Mouse (Mus musculus): ENCODE results near the gene Synj1.
A peak's percentile ranks its signal among the peaks of the same experiment; 100 is the strongest.

Gene Synj1

DNA sequence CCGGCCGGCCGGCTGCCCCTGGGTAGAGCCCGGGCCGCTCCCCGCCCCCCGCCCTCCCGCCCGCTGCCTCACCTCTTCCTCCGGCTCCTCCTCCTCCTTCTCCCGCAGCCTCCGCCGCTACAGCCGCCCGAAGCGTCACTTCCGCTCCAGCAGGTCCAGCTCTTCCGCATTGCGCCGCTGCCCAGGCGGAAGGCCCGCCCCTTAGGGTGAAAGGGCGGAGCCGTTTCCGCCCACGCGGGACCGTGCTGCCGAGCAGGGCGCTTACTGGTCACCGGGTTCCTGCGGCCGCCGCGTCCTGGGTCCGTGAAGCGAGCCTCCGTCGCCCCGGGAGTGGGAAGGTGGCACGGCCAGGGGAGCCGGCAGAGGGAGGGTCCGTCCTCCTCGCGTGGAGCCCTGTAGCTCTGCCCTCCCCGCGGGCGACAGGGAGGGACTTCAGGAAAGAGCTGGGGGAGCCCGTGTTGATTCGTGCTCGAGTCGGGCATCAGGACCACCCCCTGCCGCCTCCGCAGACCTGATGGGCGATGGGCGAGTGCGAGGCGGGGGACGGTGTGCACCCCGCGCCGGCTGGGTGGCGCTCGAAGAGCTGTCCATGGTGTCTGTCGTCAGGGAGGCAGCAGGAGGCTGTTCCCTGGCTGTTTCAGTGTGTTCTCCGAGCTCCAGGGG, at the start of gene Synj1:
TSS of gene Synj1 (minus strand) at position 288 of the 663 bp plus-strand sequence.
- Histone ChIP-seq H3K27me3 (ENCODE audit: control insufficient read depth, insufficient read depth, low read length, poor library complexity, severe bottlenecking) (no peaks in the 10 kb centered on the region), H3K36me3 (ENCODE audit: control insufficient read depth, insufficient read depth, low read length, poor library complexity, severe bottlenecking) (peaks cover 7% of the 10 kb centered on the region)

DNA sequence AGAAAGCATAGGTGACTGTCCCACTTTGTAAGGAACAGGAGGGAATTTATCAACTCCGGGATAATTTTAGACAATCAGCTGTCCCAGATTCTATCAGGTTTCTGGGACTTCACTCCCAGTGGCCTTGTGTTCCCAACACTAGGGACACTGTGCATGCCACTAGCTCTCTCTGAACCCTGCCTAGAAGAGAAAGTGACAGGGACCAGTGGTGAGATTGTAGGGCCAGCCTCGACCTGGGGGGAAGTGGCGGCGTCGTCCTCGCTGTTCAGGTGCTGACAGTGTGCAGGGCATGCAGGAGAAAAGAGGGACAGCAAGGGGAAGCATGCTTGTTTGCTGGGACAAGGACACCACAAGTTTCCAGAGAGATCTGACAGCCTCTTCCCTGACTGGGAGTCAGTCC, 46.6 kb upstream of the Synj1 start:
- no peaks in the 10 kb centered on the region for H3K36me3 ChIP-seq (ENCODE audit: control insufficient read depth, insufficient read depth, low read length, poor library complexity, severe bottlenecking)
- no peaks in the 10 kb centered on the region for H3K27me3 ChIP-seq (ENCODE audit: control insufficient read depth, insufficient read depth, low read length, poor library complexity, severe bottlenecking)
- no peak for DNase-seq (ENCODE audit: low read depth, low spot score)

More for the DNA sequence above, at the start of gene Synj1:
- DNase-seq (ENCODE audit: low read depth, low spot score), result peak; percentile 96

- DNase-seq (ENCODE audit: low read depth, low spot score), result no peak
- Histone ChIP-seq H3K36me3 (ENCODE audit: control insufficient read depth, insufficient read depth, low read length, poor library complexity, severe bottlenecking) (no peaks in the 10 kb centered on the region), H3K27me3 (ENCODE audit: control insufficient read depth, insufficient read depth, low read length, poor library complexity, severe bottlenecking) (no peaks in the 10 kb centered on the region)
Observed at GRCm38 (mm10) chr16:91057261-91057660, 46.2 kb upstream of the Synj1 start.

- Histone ChIP-seq H3K36me3 (ENCODE audit: control insufficient read depth, insufficient read depth, low read length, poor library complexity, severe bottlenecking) (no peaks in the 10 kb centered on the region), H3K27me3 (ENCODE audit: control insufficient read depth, insufficient read depth, low read length, poor library complexity, severe bottlenecking) (no peaks in the 10 kb centered on the region)
- DNase-seq (ENCODE audit: low read depth, low spot score), result peak; percentile 56
Observed at GRCm38 (mm10) chr16:91056043-91056821, 45.1 kb upstream of the Synj1 start.

DNA sequence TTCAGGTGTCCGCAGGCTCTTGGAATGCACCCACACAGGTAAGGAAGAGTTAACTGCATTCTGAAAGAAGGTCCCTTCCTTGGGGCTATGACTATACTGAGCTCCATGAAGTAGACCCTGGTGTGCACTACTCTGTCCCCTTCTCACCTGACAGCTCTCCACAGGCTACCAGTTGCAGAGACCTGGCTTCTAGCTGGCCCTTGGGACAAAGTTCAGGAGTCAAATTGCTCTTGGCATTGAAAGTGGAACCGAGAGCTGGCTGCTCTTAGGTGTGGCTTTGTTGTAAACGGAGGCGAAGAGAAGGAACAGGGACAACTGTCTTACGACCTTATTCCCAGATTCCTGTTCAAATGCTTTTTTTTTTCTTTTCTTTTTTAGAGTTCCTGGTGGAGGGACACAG, 44.0 kb upstream of the Synj1 start:
- no peak for DNase-seq (ENCODE audit: low read depth, low spot score)
- no peaks in the 10 kb centered on the region for H3K36me3 ChIP-seq (ENCODE audit: control insufficient read depth, insufficient read depth, low read length, poor library complexity, severe bottlenecking)
- H3K27me3 ChIP-seq (ENCODE audit: control insufficient read depth, insufficient read depth, low read length, poor library complexity, severe bottlenecking), result no peaks in the 10 kb centered on the region

- DNase-seq (ENCODE audit: low read depth, low spot score), result no peak
- no peaks in the 10 kb centered on the region for H3K27me3 ChIP-seq (ENCODE audit: control insufficient read depth, insufficient read depth, low read length, poor library complexity, severe bottlenecking)
- no peaks in the 10 kb centered on the region for H3K36me3 ChIP-seq (ENCODE audit: control insufficient read depth, insufficient read depth, low read length, poor library complexity, severe bottlenecking)
Observed at GRCm38 (mm10) chr16:91053599-91053998, 42.5 kb upstream of the Synj1 start.

GRCm38 (mm10) chr16:91045511-91045910, 34.4 kb upstream of the Synj1 start:
- H3K36me3 ChIP-seq (ENCODE audit: control insufficient read depth, insufficient read depth, low read length, poor library complexity, severe bottlenecking), result no peaks in the 10 kb centered on the region
- DNase-seq (ENCODE audit: low read depth, low spot score), result peak; percentile 78
- no peaks in the 10 kb centered on the region for H3K27me3 ChIP-seq (ENCODE audit: control insufficient read depth, insufficient read depth, low read length, poor library complexity, severe bottlenecking)

- Histone ChIP-seq H3K27me3 (ENCODE audit: control insufficient read depth, insufficient read depth, low read length, poor library complexity, severe bottlenecking) (no peaks in the 10 kb centered on the region), H3K36me3 (ENCODE audit: control insufficient read depth, insufficient read depth, low read length, poor library complexity, severe bottlenecking) (no peaks in the 10 kb centered on the region)
- DNase-seq (ENCODE audit: low read depth, low spot score), result peak; percentile 99
Observed at GRCm38 (mm10) chr16:91044270-91045182, 33.4 kb upstream of the Synj1 start, which contains the start of gene Paxbp1. Paxbp1 (minus strand) TSS chr16:91044543.

DNA sequence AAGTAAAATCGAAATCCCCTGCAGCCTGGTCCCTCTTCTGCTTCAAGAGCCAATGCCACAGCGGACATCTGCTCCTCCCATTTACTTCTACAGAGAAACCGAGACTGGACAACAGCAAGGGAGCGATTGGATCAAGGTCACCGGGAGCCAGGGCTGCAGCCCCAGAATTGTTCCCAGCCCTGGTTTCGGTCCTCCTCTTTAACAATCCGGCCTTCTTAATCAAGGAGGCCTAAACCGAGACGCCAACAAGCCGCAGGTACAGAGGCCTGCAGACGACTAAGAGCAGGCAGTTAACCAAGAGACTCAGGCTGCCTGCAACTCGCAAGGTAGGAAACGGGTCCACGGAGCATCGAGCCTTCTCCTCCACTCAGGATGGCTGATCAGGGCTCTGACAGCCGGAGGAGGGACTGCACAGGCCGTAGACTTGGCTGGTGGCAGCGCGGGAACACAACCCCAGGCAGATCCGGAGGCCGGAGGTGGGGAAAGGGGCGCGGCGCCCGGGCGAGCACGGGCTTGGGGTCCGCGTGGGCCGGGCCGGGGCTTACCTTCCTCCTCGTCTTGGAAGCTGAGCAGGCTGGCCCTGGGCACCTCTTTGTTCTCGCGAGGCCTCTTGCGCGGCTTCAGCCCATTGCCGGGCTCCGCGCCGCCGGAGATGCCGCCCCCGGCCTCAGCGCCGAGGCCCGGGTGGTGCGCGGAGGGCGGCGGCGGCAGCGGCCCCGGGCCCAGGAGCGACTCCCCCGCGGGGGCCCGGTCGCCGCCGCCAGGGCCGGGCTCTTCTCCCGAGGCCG, 32.5 kb upstream of the Synj1 start:
- no peaks in the 10 kb centered on the region for H3K36me3 ChIP-seq (ENCODE audit: control insufficient read depth, insufficient read depth, low read length, poor library complexity, severe bottlenecking)

DNA sequence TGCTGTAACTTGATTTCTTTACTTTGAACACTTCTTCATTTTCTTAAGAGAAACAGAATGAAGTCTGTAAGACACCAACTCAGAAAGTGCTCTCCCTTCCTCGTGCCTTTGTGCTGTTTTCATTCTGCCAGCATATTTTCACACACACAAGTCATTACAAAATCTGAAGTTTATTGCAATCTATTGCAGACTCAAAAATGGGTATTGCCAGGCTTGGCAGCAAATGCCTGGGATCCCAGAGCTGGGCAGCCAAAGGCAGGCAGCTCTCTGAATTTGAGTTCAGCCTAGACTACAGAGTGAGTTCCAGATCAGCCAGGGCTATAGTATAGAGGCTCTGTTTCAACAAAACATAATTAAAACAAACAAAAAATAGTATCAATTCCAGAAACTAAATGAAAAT, 31.5 kb upstream of the Synj1 start:
- no peak for DNase-seq (ENCODE audit: low read depth, low spot score)

More for the DNA sequence above, 32.5 kb upstream of the Synj1 start:
- DNase-seq (ENCODE audit: low read depth, low spot score), result peak; percentile 71
- H3K27me3 ChIP-seq (ENCODE audit: control insufficient read depth, insufficient read depth, low read length, poor library complexity, severe bottlenecking), result no peaks in the 10 kb centered on the region

GRCm38 (mm10) chr16:91035866-91036265, 24.8 kb upstream of the Synj1 start:
- Histone ChIP-seq H3K36me3 (ENCODE audit: control insufficient read depth, insufficient read depth, low read length, poor library complexity, severe bottlenecking) (peaks cover 22% of the 10 kb centered on the region), H3K27me3 (ENCODE audit: control insufficient read depth, insufficient read depth, low read length, poor library complexity, severe bottlenecking) (no peaks in the 10 kb centered on the region)
- no peak for DNase-seq (ENCODE audit: low read depth, low spot score)

More for the DNA sequence above, 31.5 kb upstream of the Synj1 start:
- H3K36me3 ChIP-seq (ENCODE audit: control insufficient read depth, insufficient read depth, low read length, poor library complexity, severe bottlenecking), result no peaks in the 10 kb centered on the region
- H3K27me3 ChIP-seq (ENCODE audit: control insufficient read depth, insufficient read depth, low read length, poor library complexity, severe bottlenecking), result no peaks in the 10 kb centered on the region

GRCm38 (mm10) chr16:91030751-91031150, 19.6 kb upstream of the Synj1 start:
- Histone ChIP-seq H3K36me3 (ENCODE audit: control insufficient read depth, insufficient read depth, low read length, poor library complexity, severe bottlenecking) (peaks cover 27% of the 10 kb centered on the region), H3K27me3 (ENCODE audit: control insufficient read depth, insufficient read depth, low read length, poor library complexity, severe bottlenecking) (no peaks in the 10 kb centered on the region)
- DNase-seq (ENCODE audit: low read depth, low spot score), result peak; percentile 13

- H3K27me3 ChIP-seq (ENCODE audit: control insufficient read depth, insufficient read depth, low read length, poor library complexity, severe bottlenecking), result no peaks in the 10 kb centered on the region
- DNase-seq (ENCODE audit: low read depth, low spot score), result no peak
- peaks cover 24% of the 10 kb centered on the region for H3K36me3 ChIP-seq (ENCODE audit: control insufficient read depth, insufficient read depth, low read length, poor library complexity, severe bottlenecking)
Observed at GRCm38 (mm10) chr16:91029901-91030300, 18.8 kb upstream of the Synj1 start.

GRCm38 (mm10) chr16:91029161-91029743, 18.1 kb upstream of the Synj1 start:
- Histone ChIP-seq H3K36me3 (ENCODE audit: control insufficient read depth, insufficient read depth, low read length, poor library complexity, severe bottlenecking) (peaks cover 20% of the 10 kb centered on the region), H3K27me3 (ENCODE audit: control insufficient read depth, insufficient read depth, low read length, poor library complexity, severe bottlenecking) (no peaks in the 10 kb centered on the region)
- DNase-seq (ENCODE audit: low read depth, low spot score), result no peak

Data from splenic B cell, adult 2 months (primary cell).